Mouse (Mus musculus): ENCODE measurements around the gene Ndfip2.

GRCm38 (mm10) chr14:105254401-105254800, 4.0 kb upstream of the Ndfip2 start:
- no peak for TF ChIP-seq CTCF (IDR thresholded peaks at IDR 0.05; ENCODE audit: low read depth)
- TF ChIP-seq EP300 (IDR thresholded peaks at IDR 0.05; ENCODE audit: low read depth): no peak

All from liver, embryonic 14.5 days (tissue).